Mouse (Mus musculus): ENCODE data around the gene Tns1.

GRCm38 (mm10) chr1:73862323-73863073 is 261.8 kb downstream of the Tns1 start:
- TF ChIP-seq POLR2A (IDR thresholded peaks at IDR 0.05; ENCODE audit: insufficient read depth, low read length) = no peak
- TF ChIP-seq CTCF (IDR thresholded peaks at IDR 0.05; ENCODE audit: low read depth, low read length) = peak; percentile 70
- TF ChIP-seq EP300 (IDR thresholded peaks at IDR 0.05; ENCODE audit: insufficient read depth, low read depth, low read length) = peak; percentile 55; the same call in 1 of the 2 replicates

Data from ES-Bruce4 (cell line).